Mouse (Mus musculus): ENCODE measurements around the gene Tbx1.

Tbx1 gene

DNA sequence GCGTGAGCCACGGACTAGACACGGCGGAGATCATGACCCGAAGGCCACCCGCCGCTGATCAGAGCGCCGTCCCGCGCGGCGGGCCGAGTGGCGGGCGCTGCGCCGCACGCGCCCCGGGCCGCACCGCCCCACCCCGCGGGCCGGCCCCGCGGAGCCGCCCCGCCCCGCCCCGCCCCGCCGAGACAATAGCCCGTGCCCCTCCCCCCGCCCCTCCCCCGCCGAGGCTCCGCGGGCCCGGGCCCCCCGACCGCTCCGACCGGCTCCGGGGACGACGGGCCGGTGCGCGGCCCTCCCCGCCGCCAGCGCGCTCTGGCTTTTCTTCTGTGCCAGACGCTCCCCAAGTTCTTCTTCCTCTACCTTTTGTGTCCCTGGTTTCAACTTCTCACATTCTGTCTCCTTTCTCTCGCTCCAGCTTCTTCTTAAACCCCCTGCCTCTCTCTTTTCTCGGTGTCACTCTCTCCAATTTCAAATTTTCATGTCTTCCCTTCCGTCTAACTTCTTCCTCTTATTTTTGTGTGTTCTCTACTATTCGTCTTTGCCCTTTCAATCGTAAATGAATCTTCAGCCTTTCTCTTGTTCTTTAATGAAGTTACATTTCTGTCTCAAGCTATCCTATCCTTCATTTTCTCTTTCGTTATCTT is 3.4 kb downstream of the Tbx1 start:
- DNase-seq, result no peak

DNA sequence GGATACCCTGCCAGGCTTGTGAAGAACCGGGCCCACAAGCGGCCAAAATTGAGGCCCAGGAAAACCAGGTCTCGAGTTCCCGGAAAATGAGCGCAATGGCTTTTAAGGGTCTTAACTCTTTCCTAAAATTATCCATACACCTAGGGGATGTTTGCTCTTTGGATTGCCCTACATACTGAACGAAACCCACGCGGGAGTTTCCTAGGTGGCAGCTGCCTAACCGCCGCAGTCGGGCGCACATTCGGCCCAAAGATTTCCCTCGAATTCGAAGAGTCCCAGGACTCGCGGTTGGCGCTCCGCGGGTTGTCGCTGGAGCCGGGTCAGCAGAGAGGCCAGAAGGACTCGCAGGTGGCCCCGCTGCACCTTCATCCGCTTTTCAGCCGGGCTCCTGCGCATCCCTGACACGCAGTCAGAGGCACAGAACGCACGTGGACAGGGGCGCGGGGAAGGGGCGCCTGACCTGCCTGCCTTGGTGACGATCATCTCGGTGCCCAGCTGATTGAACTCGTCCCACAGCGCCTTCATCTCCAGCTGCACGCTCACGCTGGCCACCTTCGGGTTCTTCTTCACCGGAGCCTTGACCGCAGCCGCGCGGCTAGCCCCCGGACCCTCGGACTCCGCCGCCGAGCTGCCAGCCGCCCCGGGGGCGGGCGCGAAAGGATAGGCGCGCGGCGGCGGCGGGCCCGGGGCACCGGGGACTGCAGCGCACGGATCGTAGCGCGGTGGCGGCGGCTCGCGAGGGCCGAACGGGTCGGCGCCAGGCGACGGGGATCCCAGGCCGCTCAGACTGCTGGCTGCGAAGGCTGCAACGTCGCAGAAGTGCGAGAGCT is 4.2 kb downstream of the Tbx1 start:
- DNase-seq, result peak; percentile 38 to 54

DNA sequence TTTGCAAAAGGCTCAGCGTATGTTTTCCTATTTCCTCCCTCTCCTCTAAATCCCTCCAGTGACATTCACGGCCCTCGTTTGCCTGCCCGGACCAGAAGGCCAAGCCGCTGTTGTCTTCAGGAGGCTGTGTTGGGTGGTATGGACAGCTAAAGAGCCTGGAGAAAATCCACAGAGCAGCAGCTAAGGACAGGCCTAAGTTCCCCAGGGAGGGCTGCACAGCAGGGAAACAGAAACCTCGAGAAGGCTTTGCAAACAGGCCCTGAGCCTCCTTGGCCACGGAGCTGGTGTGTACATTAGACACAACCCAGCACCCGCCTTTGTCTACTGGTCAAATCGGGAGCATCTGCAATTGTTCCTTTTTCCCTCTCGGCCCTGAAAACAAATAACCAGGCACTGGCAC is 4.8 kb downstream of the Tbx1 start:
- peak in 1 of 2 experiments; percentile 26 for DNase-seq

DNA sequence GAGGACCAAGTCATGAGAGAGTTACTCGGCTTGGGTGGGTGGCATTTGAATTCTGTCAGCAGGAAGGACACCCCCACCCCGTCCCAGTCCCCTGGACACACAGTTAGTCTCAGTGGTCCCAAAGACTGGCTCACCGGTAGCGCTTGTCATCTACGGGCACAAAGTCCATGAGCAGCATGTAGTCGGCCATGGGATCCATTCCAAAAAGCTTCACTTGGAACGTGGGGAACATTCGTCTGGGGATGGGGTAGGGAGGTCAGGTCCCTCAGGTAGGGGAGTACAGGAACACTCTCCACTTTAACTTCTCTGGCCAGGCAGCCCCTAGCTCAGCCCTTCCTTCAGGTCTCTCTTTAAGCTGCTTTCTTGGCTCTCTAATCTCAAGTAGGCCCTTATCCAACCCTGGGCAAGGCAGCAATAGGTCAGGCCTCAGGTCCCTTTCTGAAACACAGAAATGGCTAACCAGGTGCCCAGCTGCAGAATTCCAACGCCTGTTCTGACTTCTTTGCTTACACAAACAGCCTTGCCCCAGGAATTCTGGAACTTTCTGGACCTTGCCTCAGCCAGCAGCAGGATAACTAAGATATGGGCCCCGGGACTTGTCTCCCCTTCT is 5.5 kb downstream of the Tbx1 start:
- DNase-seq, result no peak

DNA sequence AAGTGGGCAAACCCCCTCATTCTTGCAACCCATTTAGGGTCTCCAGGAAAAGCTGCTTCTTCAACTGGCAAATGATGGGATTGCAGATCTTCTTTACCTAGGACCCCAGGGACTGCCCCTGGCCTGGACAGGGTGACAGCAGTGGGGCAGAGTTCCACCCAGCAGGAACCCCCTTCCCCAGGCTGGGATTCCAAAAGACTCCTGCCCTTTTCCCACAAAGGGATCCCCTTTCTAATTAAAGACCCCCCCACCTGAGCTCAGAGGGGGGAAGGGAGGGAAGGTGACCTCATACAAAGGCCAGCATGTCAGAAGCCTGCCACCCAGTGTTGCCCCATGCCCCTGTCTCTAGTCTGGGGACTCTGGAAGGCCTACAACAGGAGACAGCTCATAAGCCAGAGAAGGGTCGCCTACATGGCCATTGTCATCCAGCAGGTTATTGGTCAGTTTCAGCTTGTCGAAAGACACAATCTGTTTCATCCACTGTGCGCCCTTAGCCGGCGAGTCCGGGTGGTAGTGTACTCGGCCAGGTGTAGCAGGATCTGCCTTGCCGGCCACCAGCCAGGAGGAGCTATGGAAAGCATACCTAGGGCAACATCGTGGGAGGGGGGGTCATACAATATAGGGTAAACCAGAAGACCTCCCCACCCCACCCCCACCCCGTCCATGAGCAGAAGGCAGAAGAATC is 6.7 kb downstream of the Tbx1 start:
- no peak for DNase-seq

DNA sequence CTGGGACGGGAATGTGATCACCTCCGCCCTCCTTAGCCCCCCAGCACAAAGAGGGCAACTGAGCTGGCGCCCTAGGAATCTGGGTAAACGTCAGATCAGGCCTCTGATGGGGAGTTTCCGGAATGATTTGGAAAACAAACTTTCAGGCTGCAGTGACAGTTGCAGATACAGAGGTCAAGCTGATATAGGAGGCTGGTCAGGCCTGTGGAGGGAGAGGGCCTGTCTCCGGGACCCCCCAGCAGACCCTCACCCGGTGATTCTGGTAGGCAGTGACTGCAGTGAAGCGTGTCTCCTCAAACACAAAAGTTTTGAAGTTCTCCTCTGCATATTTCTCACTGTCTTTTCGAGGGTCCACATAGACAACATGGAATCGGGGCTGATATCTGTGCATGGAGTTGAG is 7.3 kb downstream of the Tbx1 start:
- DNase-seq, result no peak

DNA sequence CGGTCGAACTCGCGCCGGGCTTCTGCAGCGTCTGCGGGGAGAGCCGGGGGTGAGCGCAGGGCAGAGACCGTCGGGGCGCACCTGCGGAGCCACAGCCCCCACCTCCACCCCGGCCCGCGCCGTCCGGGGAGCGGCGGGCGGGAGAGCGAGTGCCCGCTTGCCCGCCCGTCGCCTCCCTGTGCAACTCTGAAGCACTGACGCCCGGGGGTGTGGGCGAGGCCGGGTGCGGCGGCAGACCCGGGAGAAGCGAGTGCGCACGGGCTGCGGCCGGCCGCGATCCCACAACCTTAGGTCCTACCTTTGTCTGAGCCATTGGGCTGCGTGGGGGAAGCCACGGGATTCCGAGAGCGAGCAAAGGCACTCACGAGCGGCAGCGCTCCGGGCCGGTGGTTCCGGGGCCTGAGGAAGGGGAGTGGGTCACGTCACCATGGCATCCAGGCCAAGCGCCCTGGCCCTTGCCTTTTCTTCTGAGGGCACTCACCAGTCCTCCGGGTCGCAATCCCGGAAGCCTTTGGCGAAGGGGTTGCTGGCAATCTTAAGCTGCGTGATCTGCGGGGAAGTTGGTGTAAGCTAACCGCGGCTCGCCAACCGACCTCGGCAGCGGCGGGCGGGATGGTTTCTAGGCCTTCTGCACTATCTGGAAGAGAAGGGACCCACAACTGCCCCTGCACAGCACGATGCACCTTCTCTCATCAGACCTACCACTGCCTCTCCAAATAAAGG is 7.9 kb downstream of the Tbx1 start:
- DNase-seq, result no peak

DNA sequence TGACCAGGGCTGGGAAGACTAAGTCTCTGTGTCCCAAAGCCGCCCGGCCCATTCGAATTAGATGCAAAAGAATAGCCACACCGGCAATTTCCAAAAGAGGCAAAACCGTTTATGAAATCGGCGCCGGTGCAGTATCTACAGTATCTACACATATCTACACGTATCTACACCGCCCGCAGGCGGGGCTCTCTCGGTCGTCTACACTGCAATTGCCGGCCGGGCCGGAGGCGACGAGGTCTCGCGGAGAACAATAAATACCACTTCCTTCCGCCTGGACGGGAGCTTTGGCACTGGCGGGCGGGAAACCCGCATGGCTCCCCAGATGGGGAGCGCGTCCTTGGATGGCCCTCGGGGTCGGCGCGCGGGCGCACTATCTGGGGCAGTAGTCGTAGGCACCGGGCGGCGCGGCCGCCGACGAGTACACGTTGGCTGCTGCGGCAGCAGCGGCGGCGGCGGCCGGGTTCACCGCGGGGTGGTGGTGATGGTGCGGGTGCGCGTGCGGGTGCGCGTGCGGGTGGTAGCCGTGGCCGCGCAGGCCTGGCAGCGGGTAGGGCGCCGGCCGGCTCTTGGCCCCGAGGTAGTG is 8.8 kb downstream of the Tbx1 start:
- DNase-seq, result peak; percentile 40 to 48

DNA sequence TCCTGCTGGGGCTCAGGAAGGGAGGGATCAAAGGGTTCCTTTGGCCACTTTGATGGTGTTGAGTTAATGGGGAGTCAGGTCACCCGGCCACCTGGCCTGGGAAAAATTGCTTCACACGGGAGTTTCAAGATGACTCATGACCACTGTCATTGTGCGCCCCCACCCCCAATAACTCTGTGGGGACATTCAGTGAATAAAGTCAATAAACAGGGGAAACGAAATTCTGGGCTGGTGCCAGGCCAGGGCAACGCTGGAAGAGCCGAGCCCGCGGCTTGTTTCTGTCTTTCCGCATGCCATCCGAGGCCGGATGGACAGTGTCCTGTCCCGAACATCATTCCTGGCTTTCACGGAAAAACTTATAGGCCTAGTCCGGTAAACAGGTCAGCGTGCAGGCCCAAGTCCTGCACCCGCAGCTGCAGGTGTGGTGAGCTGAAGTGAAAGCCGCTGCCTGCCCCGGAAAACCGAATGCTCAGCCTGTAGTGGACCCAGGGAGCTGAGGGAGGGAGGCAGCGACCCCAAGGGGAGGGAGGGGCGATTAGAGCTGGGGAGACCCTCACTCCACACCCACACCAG is 9.3 kb downstream of the Tbx1 start:
- DNase-seq, result peak in 1 of 2 experiments; percentile 29

DNA sequence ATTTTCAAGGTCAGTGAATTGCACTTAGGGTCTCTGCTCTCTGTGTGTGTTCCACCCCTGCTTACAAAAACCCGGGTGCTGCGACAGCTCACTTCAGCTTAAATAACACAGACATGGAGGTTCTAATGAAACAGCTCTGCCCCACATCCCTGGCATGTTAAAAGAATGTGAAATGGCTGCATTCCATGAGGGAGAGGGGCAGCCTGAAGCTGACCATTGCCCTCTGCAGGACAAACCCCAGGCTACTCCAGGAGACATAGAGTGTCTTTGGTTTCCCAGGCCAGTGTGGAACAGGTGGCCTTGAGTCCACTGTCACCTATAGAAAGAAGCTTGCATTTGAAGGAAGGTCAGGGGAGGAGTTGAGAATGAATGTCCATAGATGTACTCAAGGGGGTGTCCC is 10.1 kb downstream of the Tbx1 start:
- peak; percentile 33 to 45 for DNase-seq

DNA sequence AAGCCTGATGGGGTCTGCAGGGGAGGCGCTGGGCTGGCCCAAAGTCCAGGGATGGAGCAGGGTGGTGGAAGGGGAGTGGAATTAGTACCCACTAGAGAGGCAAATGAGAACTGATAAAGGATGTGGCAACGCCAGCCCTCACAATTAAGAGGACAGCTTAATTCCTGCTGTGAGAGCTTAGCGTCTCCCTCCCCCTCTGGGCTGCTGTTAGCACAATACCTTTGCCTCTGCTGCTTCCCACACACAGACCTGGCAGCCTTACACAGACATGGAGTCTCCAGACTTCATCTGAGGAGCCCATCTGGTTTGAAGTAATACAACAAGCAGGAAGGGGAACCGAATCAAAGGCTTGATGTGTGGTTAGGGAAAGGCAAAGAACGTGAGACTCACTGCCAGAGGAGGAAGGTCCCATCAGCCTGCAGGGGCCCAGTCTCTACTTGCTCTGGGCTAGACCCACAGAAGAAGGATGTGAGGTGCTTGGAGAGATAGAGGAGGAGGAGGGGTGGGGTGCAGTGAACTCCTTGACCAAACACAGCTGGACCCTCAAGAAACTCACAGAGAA is 12.8 kb downstream of the Tbx1 start:
- no peak for DNase-seq

DNA sequence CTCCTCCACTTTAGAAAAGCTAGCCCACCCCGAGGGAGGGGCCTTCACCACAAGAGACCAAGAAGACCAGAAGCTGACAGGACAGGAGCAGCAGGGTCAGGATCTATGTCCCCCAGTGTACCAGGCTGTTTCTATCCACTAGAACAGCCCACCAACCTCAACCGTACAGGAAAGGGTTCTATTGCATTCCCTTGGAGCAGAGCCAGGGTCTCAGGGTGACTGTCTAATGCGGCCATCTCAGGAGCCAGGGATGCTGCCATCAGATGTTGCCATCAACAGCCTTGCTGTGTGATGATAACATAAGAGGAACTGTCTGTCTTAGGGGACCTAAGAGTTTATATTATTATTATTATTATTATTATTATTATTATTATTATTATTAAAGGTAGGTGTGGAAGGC is 13.4 kb downstream of the Tbx1 start:
- no peak for DNase-seq

DNA sequence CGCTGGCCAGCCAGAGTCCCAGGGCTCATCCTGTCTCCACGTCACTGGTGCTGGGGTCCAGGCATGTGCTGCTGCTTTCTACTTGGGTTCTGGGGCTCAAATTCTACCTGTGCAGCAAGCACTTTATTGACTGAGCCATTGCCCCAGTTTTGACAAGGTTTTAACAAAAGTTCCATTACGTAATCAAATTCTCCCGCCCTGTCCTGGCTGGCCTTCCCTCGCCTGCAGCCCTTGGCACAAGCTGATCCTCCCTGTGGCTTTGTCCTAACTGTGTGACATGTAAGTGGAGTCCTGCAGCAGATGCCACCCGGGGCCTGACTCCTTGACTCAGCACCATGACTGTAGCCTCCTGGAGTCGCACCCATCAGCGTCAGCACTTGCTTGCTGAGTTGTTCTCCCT is 16.3 kb downstream of the Tbx1 start:
- DNase-seq, result no peak

DNA sequence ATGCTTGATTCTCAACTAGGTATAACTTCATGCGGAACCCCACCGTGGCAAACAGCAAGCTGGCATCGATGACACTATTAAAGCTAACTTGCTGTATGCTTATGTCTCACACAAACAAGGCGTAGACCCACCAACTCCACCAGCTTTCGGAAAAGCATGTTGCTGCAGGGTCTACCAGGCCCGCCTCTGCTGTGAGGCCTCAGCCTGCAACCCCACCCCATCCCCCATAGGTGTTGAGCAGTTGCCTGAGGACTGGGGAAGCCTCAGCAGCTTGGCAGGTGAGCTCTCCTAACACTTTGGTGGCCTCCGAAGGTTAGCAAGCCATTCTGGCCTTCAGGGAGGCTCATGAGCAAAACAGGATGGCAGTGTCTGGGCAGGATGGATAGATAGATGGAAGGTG is 21.9 kb downstream of the Tbx1 start:
- DNase-seq, result no peak

DNA sequence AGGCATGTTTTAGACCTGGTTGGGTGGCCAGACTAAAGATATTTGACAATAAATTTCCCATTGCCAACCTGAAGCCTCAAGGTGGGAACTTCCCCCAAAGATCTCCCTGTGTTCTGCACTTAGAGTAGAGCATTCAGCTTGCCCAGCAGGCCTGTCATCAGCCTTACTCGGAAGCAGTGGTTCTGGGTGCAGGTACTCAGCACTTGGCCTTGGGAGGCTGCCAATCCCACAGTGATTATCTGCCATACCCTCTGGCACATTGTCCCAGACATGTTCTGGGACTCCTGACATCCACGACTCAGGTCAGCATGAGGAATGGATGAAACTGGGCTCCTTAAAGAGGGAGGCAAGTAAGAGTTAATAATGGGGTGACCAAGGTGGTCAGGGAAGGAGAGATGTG is 26.0 kb downstream of the Tbx1 start:
- DNase-seq, result no peak

DNA sequence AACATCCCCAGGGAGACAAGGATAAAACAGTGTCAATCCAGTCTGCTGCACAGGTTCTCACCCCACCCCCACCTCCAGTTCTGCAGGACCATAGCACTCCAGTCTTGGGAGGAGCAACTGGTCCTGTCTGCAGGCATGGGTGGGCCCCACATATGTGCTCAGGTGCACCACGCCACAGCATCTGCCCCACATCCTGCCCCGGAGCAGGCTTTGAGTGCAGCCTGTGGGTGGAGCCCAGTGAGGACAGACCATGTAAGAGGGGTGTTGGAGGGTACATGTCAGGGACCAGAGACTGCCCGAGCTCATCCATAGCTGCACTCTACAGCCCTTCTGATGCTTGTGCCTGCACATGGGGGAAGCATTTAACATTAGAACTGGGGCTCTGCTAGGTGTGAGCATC is 34.0 kb downstream of the Tbx1 start:
- no peak for DNase-seq

DNA sequence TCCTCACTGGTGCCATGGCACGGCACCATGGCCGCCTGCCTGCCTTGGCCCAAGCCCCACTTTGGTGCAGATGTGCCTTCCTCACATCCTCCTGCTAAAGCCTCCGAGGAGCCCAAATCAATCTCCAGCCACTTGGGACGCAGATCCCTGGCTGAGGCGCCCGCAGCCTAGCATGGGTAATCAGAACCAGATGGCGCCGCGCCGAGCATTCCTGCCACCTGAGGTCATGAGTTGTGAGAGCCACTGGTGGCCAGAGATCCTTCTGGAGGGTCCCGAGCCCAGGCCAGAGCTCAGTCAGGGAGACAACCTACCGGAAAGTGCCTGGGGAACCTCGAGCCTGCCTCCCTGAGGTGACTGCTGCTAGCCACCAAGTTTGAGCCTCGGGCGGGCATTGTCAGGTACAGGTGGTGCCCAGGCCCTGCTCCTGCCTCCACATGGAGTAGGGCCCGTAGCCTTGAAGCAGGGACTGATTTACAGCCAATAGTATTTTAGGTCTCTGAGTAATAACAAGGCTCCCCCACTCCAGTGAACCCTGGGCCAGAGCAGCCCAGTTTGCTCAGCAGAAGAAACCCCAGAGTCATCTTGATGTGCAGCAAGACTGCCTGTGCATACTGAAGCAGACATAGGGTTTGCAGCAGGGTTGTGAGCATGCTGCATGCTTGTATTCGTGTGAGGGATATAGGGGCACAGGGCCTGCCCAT is 35.1 kb downstream of the Tbx1 start:
- peak; percentile 25 to 42 for DNase-seq

DNA sequence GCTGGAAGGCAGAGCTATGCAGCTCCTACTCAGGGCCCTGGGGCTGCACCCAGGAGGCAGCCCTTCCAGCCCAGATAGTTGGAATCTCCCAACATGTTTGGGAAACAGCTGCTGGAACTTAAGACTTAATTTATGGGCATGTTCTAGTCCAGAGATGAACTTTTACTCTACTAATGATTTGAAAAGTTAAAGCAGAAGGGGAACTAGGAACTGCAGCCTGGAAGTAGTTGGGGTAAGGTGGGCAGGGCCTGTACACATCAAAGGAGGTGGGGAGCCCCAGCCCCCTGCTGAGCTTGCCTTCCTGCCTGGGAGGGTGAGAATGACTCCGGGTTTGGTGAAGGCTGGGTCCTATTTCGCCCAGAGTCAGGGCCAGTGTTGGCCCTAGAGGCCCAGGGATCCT is 35.8 kb downstream of the Tbx1 start:
- no peak for DNase-seq

DNA sequence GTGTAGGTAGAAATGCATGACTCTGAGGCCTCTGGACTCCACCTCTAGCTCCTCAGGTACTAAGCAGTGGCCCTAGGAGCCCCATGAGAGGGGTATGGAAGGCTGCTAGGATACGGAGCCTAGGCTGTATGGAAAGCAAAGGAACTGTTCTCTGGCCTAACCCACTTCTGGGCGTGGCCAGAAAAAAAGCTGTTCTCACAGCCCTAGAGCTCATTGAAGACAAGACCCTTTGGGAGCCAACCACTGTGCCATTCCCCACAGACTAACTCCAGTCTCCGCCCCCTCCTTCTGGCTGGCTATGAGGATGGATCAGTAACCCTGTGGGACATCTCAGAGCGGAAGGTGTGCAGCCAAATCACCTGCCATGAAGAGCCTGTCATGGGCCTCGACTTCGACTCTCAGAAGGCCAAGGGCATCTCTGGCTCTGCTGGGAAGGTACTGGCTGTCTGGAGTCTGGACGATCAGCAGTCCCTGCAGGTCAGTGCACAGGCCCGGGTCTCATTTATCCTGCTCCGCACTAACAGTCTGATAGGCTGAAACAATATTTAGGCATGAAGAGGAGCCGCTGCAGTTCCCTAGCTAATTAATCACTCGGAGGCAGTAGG is 38.3 kb downstream of the Tbx1 start:
- DNase-seq, result peak in 1 of 2 experiments; percentile 17

DNA sequence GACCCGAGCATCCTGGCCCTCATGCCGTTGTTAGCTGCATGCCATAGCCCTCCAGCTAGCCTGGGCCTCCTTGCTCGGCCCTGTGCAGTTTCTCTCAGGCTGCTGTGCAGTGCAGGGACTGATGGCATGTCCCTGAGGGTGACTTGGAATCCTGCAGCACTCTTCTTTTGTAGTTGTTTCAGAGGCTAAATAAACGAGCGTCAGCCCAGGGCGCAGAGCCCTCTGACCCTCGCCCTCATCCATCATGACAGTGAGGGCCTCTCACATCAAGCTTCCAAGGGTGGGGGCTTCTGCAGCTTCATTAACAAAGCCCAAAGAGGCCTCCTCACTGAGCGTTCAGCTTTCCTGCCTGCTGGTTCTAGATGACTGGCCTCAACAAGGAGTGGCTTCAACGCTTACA is 38.9 kb downstream of the Tbx1 start:
- DNase-seq, result peak; percentile 36 to 45

DNA sequence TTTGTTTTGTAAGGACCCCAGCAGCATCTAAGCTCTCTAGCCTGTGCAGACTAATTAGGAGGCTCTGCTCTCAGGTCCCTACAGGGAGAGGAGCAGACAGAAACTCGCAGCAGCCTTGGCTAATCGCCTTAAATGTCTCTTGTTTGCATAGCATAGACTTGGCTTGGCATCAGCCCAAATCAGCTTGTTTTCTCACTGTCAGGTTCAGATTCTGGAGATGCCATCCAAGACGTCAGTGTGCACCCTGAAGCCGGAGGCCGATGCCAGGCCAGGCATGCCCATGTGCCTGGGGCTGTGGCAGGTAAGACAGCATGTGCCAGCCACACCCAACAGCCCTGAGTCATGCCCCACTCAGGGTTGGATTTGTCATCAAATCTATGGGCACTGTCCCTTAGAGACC is 42.6 kb downstream of the Tbx1 start:
- DNase-seq, result no peak

Data from kidney, postnatal 4 days (tissue).